Mouse (Mus musculus) lung, postnatal 0 days (tissue): ENCODE results near the gene Ccdc36. TPM values are rescaled to one million over a fixed set of nuclear protein-coding genes. Genes with fewer than 3 reads are reported as not detected.

Source experiments
- ATAC-seq: fragments of 200-750 bp; cut with Nextera tagmentation; 2 replicates; pipeline ENCODE4 v1.8.0; 2017; ENCODE audit warnings: moderate library complexity
- DNase-seq: peaks from one replicate; pipeline ENCODE4 v3.0.0-alpha.2; 2016; ENCODE audit warnings: low spot score
- H3K27ac ChIP-seq: fragments of 300-500 bp; sonication (generic); 2 replicates; pipeline ENCODE4 v1.5.1; 2014; ENCODE audit warnings: antibody characterized with exemption, mild to moderate bottlenecking, low read length, mixed read lengths
- H3K27me3 ChIP-seq: fragments of 300-500 bp; sonication (generic); replicated peaks from 2 replicates; pipeline ENCODE4 v1.6.1; 2014; ENCODE audit warnings: low read length, mixed read lengths; ENCODE audit not compliant: insufficient read depth
- H3K36me3 ChIP-seq: fragments of 300-500 bp; sonication (generic); 2 replicates; pipeline ENCODE4 v1.6.1; 2014; ENCODE audit warnings: low read length, mixed read lengths; ENCODE audit not compliant: insufficient read depth
- H3K4me1 ChIP-seq: fragments of 300-500 bp; sonication (generic); 2 replicates; pipeline ENCODE4 v1.6.1; 2014; ENCODE audit warnings: antibody characterized with exemption, low read depth, low read length, mixed read lengths; ENCODE audit not compliant: insufficient read depth
- H3K4me2 ChIP-seq: fragments of 300-500 bp; sonication (generic); replicated peaks from 2 replicates; pipeline ENCODE4 v1.6.1; 2014; ENCODE audit warnings: low read depth, mild to moderate bottlenecking, low read length, moderate library complexity, mixed read lengths
- H3K4me3 ChIP-seq: fragments of 300-500 bp; sonication (generic); 2 replicates; pipeline ENCODE4 v1.5.1; 2014; ENCODE audit warnings: low read depth, low read length
- H3K9ac ChIP-seq: fragments of 300-500 bp; sonication (generic); replicated peaks from 2 replicates; pipeline ENCODE4 v1.6.1; 2014; ENCODE audit warnings: low read depth, mild to moderate bottlenecking
- H3K9me3 ChIP-seq: fragments of 300-500 bp; sonication (generic); 2 replicates; pipeline ENCODE4 v1.6.1; 2016; ENCODE audit warnings: low read length, mixed read lengths
- CTCF ChIP-seq: IDR thresholded peaks from 2 replicates; pipeline ENCODE4 v1.5.1; 2016; ENCODE audit warnings: antibody characterized with exemption, mild to moderate bottlenecking
- EP300 ChIP-seq: IDR thresholded peaks from 2 replicates; pipeline ENCODE4 v1.6.1; 2016; ENCODE audit warnings: antibody characterized with exemption, mild to moderate bottlenecking, control low read depth
- WGBS: fragments of 180-500 bp; shearing (Covaris S2); extraction: QIAGEN DNeasy Blood & Tissue Kit; methylation state at CpG from one replicate; pipeline ENCODE4 v1.1.7; 2014; 5-methylcytosine and 5-hydroxymethylcytosine counted together
- polyA plus RNA-seq: library from polyadenylated mRNA; unstranded; fragments of >200 nt; fragmentation: Nextera tagmentation; extraction: Ambion mirVana; gene quantifications from 2 replicates; pipeline ENCODE4 v1.2.1, GENCODE M21; 2015

The Ccdc36 gene
- polyA plus RNA-seq, 1 experiment from 2014 or later = 0.31 TPM

DNA sequence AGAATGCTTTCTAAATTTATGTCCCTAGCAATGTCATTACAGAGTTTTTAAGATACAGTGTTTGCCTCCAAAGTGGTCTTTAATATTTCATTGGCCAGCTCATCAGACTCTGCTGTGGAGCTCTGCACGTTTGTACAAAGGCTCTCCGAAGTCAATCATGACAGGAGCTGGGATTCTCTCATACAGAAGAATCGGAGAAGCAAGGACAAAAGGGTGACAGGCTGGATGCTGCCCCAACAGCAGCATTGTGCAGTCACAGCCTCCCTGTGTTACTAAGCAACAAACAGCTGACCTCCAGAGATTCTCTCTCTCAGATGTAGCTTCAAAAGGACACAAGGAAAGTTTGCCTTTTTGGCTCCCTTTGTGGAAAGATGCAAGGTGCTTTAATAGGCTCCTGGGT is 7.9 kb upstream of the Ccdc36 start, which contains the start of gene BC048562:
BC048562 (plus strand) TSS at position 301 of the 400 bp plus-strand sequence.
- H3K27me3 ChIP-seq = no peaks in the 10 kb centered on the region
- TF ChIP-seq EP300 (no peak), CTCF (no peak)
- H3K27ac ChIP-seq = no peak within 1 kb of the TSS
- H3K9ac ChIP-seq = no peak within 1 kb of the TSS
- peaks cover 4% of the 10 kb centered on the region; the same call in 1 of the 2 replicates for H3K4me1 ChIP-seq
- H3K4me2 ChIP-seq = no peak within 1 kb of the TSS
- no peaks in the 10 kb centered on the region for H3K36me3 ChIP-seq
- H3K4me3 ChIP-seq = no peak within 1 kb of the TSS
- H3K9me3 ChIP-seq = no peaks in the 10 kb centered on the region
- no peak for DNase-seq
- WGBS = 71% methylated on average over 3 of the region's 3 CpGs
- no peak for ATAC-seq

DNA sequence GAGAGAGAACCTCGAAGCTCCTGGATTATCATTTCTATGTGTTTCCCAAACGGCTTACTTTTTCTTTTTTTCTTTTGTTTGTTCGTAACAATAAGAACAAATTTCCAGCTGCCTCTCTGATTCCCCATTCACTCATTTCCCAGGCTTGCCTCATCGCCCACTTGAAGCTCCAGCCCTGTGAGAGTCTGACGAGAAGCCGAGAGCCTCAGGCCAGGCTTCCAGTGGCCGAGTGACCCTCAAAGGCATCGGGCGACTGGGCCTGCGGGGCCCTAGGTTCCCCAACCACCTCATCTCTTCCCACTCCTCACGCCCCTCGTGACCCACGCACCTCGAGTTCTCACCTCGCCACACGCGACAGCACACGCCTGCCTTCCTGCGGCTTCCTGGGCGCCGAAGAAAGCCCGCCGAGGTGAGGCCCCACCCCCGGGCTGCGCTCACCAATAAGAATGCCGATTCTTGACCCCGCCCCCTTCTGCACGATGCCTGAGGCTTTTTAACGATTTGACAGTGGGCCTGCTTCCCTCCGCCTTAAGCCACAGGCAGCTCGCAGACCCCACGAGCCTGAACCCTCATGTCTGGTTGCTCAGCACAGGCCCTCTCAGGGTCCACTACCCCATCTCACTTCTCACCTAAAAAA is 3.3 kb upstream of the Ccdc36 start:
- no peak overlapping the region for H3K27ac ChIP-seq
- peak overlapping the region; percentile 51 for H3K4me2 ChIP-seq
- 39% methylated on average over 32 of the region's 32 CpGs for WGBS
- peak; percentile 82 for ATAC-seq
- H3K9me3 ChIP-seq = no peaks in the 10 kb centered on the region
- no peaks in the 10 kb centered on the region for H3K36me3 ChIP-seq
- H3K4me3 ChIP-seq = peak overlapping the region; percentile 20; the same call in 1 of the 2 replicates
- TF ChIP-seq CTCF = no peak
- TF ChIP-seq EP300 = no peak
- H3K27me3 ChIP-seq = no peaks in the 10 kb centered on the region
- H3K4me1 ChIP-seq = no peaks in the 10 kb centered on the region
- DNase-seq = peak; percentile 72
- no peak overlapping the region for H3K9ac ChIP-seq

DNA sequence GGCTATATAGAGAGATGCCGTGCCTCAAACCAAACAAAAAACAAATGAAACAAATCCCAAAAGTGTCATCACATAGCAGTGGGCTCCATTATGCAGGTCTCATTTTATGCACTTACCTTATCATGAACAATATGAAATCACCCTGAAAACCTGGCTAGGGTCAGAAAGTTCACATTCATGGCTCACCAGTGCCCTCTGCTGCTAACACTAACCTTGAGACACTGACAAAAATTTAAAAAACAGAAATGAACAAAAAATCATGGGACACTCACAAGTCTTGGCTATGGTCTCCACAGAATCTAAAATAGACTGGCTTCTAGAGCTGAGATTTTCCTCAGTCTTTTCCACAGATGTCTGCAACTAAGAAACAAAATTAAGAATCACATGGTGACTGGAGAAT is 16.1 kb downstream of the Ccdc36 start:
- H3K4me1 ChIP-seq = no peaks in the 10 kb centered on the region
- no peak overlapping the region for H3K9ac ChIP-seq
- H3K4me3 ChIP-seq = no peak overlapping the region
- TF ChIP-seq CTCF = peak; percentile 54
- no peak for TF ChIP-seq EP300
- H3K9me3 ChIP-seq = no peaks in the 10 kb centered on the region
- H3K4me2 ChIP-seq = no peak overlapping the region
- no peak overlapping the region for H3K27ac ChIP-seq
- no peaks in the 10 kb centered on the region for H3K36me3 ChIP-seq
- ATAC-seq = no peak
- 74% methylated on average over 1 of the region's 1 CpGs for WGBS
- H3K27me3 ChIP-seq = no peaks in the 10 kb centered on the region
- DNase-seq = peak; percentile 44

- ATAC-seq = no peak
- no peak overlapping the region for H3K9ac ChIP-seq
- no peaks in the 10 kb centered on the region for H3K9me3 ChIP-seq
- 79% methylated on average over 9 of the region's 9 CpGs for WGBS
- no peak for DNase-seq
- H3K27me3 ChIP-seq = no peaks in the 10 kb centered on the region
- H3K4me1 ChIP-seq = no peaks in the 10 kb centered on the region
- no peak overlapping the region for H3K4me2 ChIP-seq
- H3K4me3 ChIP-seq = no peak overlapping the region
- no peaks in the 10 kb centered on the region for H3K36me3 ChIP-seq
- no peak overlapping the region for H3K27ac ChIP-seq
- no peak for TF ChIP-seq CTCF
- no peak for TF ChIP-seq EP300
Observed at GRCm38 (mm10) chr9:108411381-108411942, 16.8 kb downstream of the Ccdc36 start.

- ATAC-seq = peak; percentile 66
- TF ChIP-seq CTCF (no peak), EP300 (peak; percentile 43; the same call in 1 of the 2 replicates)
Observed at GRCm38 (mm10) chr9:108409535-108409934, 18.7 kb downstream of the Ccdc36 start.

DNA sequence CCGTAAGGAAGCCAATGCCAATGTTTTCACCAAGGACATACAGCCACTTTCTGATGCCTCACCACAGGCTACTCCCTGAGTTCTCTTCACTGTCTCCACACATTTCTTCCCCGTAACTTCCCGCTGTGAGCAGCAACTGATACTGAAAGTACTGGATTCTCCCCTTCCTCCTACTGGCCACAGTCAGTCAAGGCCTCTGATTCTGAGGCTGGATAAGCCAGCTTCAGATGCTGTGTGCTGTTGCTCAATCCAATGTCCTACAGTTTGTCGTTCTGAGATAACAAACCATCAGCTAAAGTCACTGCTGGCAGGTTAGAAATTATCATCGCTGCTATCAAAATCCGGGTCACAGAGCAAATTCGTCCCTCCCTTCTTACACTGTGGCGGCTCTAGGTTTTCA is 23.8 kb downstream of the Ccdc36 start:
- no peaks in the 10 kb centered on the region for H3K27me3 ChIP-seq
- H3K27ac ChIP-seq = no peak overlapping the region
- no peaks in the 10 kb centered on the region for H3K36me3 ChIP-seq
- H3K4me3 ChIP-seq = no peak overlapping the region
- no peak overlapping the region for H3K9ac ChIP-seq
- DNase-seq (peak; percentile 20), ATAC-seq (no peak)
- 74% methylated on average over 8 of the region's 8 CpGs for WGBS
- no peaks in the 10 kb centered on the region for H3K9me3 ChIP-seq
- no peak for TF ChIP-seq CTCF
- TF ChIP-seq EP300 = no peak
- no peaks in the 10 kb centered on the region; the same call in 1 of the 2 replicates for H3K4me1 ChIP-seq
- no peak overlapping the region for H3K4me2 ChIP-seq

More at GRCm38 (mm10) chr9:108409535-108409934, 18.7 kb downstream of the Ccdc36 start:
- Histone ChIP-seq H3K9me3 (no peaks in the 10 kb centered on the region), H3K27me3 (no peaks in the 10 kb centered on the region), H3K9ac (no peak overlapping the region), H3K27ac (no peak overlapping the region), H3K4me1 (no peaks in the 10 kb centered on the region), H3K36me3 (no peaks in the 10 kb centered on the region), H3K4me2 (no peak overlapping the region), H3K4me3 (no peak overlapping the region)
- WGBS = 63% methylated on average over 4 of the region's 4 CpGs
- DNase-seq = peak; percentile 67
